Mouse (Mus musculus) heart, adult 2 months (tissue): ENCODE data around the gene Ttc41. TPM values are rescaled to one million over a fixed set of nuclear protein-coding genes. Genes with fewer than 3 reads are reported as not detected.

Experiments used
- DNase-seq, 2 experiments: peaks; one replicate each; pipeline ENCODE4 v3.0.0; 2021
- H3K27ac ChIP-seq: fragments of 200-600 bp; 2 replicates; pipeline ENCODE4 v1.8.1; 2022
- H3K27me3 ChIP-seq: fragments of 200-500 bp; 2 replicates; pipeline ENCODE4 v1.6.1; 2012; ENCODE audit warnings: mild to moderate bottlenecking, low read length, inconsistent platforms, mixed read lengths; ENCODE audit not compliant: control insufficient read depth, insufficient read depth
- H3K36me3 ChIP-seq: fragments of 200-500 bp; 2 replicates; pipeline ENCODE4 v1.6.1; 2012; ENCODE audit warnings: low read length, inconsistent platforms; ENCODE audit not compliant: control insufficient read depth, insufficient read depth
- H3K4me1 ChIP-seq: fragments of 200-500 bp; 2 replicates; pipeline ENCODE4 v1.6.1; 2011; ENCODE audit warnings: low read length; ENCODE audit not compliant: control insufficient read depth, insufficient read depth
- H3K4me3 ChIP-seq: fragments of 200-600 bp; 2 replicates; pipeline ENCODE4 v1.8.1; 2022
- H3K79me2 ChIP-seq: fragments of 200-500 bp; replicated peaks from 2 replicates; pipeline ENCODE4 v1.6.1; 2012; ENCODE audit warnings: mild to moderate bottlenecking, inconsistent platforms, low read length, moderate library complexity, mixed read lengths; ENCODE audit not compliant: control insufficient read depth, insufficient read depth
- H3K9ac ChIP-seq: fragments of 200-500 bp; 2 replicates; pipeline ENCODE4 v1.6.1; 2012; ENCODE audit warnings: low read depth, mild to moderate bottlenecking, control low read depth, inconsistent platforms, low read length, mixed read lengths
- CTCF ChIP-seq: fragments of 200-600 bp; IDR thresholded peaks from 2 replicates; pipeline ENCODE4 v1.8.1; 2022; ENCODE audit warnings: antibody characterized with exemption, mild to moderate bottlenecking, moderate library complexity
- EP300 ChIP-seq: fragments of 200-500 bp; IDR thresholded peaks from 2 replicates; pipeline ENCODE4 v1.6.1; 2011; ENCODE audit warnings: low read depth, low read length, control low read depth; ENCODE audit not compliant: insufficient read depth
- POLR2A ChIP-seq: fragments of 200-500 bp; IDR thresholded peaks from 2 replicates; pipeline ENCODE4 v1.6.1; 2011; ENCODE audit warnings: mild to moderate bottlenecking, low read depth, low read length, control low read depth; ENCODE audit not compliant: insufficient read depth
- WGBS: fragments of 180-500 bp; shearing (Covaris S2); methylation state at CpG from one replicate; pipeline ENCODE4 v1.1.7; 2018; 5-methylcytosine and 5-hydroxymethylcytosine counted together
- intact Hi-C: fragments of 180-260 bp; cut with DNase I; formaldehyde crosslinking; loops from one replicate; pipeline ENCODE4 v1.15.1; 2025
- polyA plus RNA-seq: library from polyadenylated mRNA; depleted of rRNA; stranded (reverse); fragments of >200 nt; gene quantifications from 2 replicates; pipeline ENCODE4 v1.2.3, GENCODE M21; 2012
- total RNA-seq, 2 experiments: library from RNA; stranded (reverse); gene quantifications; 2 replicates each; pipeline ENCODE4 v1.2.3; 2021

Ttc41 gene
- total and polyA plus RNA-seq, 3 experiments, result 1.2 to 2.2 (median 2.1) TPM

DNA sequence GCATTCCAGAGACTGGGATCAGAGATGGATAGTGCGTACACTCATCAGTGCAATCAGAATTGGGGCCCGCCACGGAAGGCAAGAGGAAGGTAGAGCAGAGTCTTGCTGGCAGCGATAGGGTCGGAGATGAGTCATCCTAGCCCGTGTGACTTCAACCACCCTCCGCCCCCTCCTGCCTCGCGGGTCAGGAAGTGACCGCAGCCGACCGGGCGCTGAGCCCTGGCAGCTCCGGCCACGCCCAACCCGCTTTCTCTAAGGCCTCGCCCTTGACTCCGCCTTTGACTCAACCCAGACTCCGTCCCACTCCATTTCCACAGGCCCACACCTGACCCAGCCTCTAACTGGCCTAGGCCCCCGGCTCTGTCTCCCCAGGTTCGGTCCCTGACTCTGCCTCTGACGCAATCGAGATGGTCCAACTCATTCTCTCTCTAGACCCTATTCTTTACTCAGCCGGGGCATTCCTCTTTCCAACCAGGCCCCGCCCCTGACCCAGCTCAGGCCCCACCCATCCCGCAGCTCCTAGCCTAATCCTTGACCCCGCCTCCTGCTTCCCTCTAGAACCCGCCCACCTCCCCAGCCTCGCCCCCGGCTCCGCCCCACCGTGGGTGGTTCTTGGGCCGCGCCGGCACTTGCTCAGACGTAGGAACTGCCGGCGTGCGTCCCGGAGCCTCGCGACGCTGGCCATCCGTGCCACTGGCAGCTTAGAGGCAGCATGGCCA, 72.9 kb downstream of the Ttc41 start, which contains the start of gene Nt5dc3:
Nt5dc3 (plus strand) TSS at position 608 of the 719 bp plus-strand sequence.
- peak; percentile 97 to 99 for DNase-seq
- Histone ChIP-seq H3K79me2 (no peaks in the 10 kb centered on the region), H3K4me1 (peaks cover 6% of the 10 kb centered on the region), H3K36me3 (no peaks in the 10 kb centered on the region), H3K4me3 (peak within 1 kb of the TSS; percentile 70), H3K27me3 (no peaks in the 10 kb centered on the region), H3K9ac (peak within 1 kb of the TSS; percentile 83), H3K27ac (peak within 1 kb of the TSS; percentile 99)
- 1% methylated on average over 44 of the region's 44 CpGs for WGBS
- intact Hi-C loops, result loop anchor here (1.0 to 10.0 kb wide), 3 partner anchors 36 to 196 kb away; no protein-coding TSS in a partner anchor
- TF ChIP-seq CTCF (no peak), EP300 (peak; percentile 78), POLR2A (peak; percentile 93)

- H3K79me2 ChIP-seq, result peaks cover 1% of the 10 kb centered on the region; the same call in 1 of the 2 replicates
- TF ChIP-seq CTCF (peak; percentile 40), POLR2A (no peak), EP300 (no peak)
- H3K27ac ChIP-seq, result peak overlapping the region; percentile 99
- under 1% methylated on average over 56 of the region's 58 CpGs for WGBS
- intact Hi-C loops, result loop anchor here (2.0 to 10.0 kb wide), 2 partner anchors 36 to 196 kb away; no protein-coding TSS in a partner anchor
- peak; percentile 57 to 60 for DNase-seq
- no peaks in the 10 kb centered on the region for H3K27me3 ChIP-seq
- peaks cover 6% of the 10 kb centered on the region for H3K4me1 ChIP-seq
- H3K4me3 ChIP-seq, result peak overlapping the region; percentile 70
- H3K36me3 ChIP-seq, result no peaks in the 10 kb centered on the region
- peak overlapping the region; percentile 83 for H3K9ac ChIP-seq
Observed at GRCm38 (mm10) chr10:86779117-86779755, 73.6 kb downstream of the Ttc41 start.

- Histone ChIP-seq H3K27me3 (no peaks in the 10 kb centered on the region), H3K9ac (peak overlapping the region; percentile 83), H3K27ac (peak overlapping the region; percentile 99), H3K36me3 (no peaks in the 10 kb centered on the region), H3K79me2 (peaks cover 1% of the 10 kb centered on the region; the same call in 1 of the 2 replicates), H3K4me1 (peaks cover 6% of the 10 kb centered on the region), H3K4me3 (peak overlapping the region; percentile 70)
- WGBS, result 16% methylated on average over 12 of the region's 12 CpGs
- no peak for TF ChIP-seq EP300
- no peak for TF ChIP-seq POLR2A
- TF ChIP-seq CTCF, result no peak
- DNase-seq, result peak in 1 of 2 experiments; percentile 22
- intact Hi-C loops, result loop anchor here (2.0 to 10.0 kb wide), 2 partner anchors 35 to 195 kb away; no protein-coding TSS in a partner anchor
Observed at GRCm38 (mm10) chr10:86779816-86780500, 74.3 kb downstream of the Ttc41 start.

DNA sequence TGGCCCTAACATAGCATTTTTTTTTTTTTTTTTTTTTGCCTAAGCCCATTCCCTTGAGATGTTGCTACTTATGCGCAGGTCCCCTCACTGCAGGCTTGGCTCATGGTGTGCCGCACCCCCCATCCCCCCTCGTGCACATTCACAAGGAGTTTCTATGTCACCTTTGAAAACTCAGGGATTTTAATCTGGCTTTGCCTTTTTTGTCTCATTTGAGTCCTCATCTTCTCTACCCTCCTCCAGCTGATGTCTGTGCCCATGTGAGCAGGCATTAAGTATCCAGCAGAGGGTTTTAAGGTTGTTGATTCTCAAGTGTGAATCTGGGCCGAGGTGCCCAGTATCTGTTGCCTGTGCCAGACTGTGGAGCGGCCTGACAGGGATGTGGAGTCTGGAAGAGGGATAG, 76.0 kb downstream of the Ttc41 start:
- WGBS, result 61% methylated on average over 5 of the region's 5 CpGs
- intact Hi-C loops, result no loop called here
- Histone ChIP-seq H3K79me2 (peaks cover 5% of the 10 kb centered on the region), H3K9ac (no peak overlapping the region), H3K4me3 (no peak overlapping the region), H3K36me3 (no peaks in the 10 kb centered on the region), H3K27ac (no peak overlapping the region), H3K27me3 (no peaks in the 10 kb centered on the region), H3K4me1 (peaks cover 9% of the 10 kb centered on the region)
- TF ChIP-seq POLR2A (no peak), EP300 (no peak), CTCF (no peak)
- no peak for DNase-seq

DNA sequence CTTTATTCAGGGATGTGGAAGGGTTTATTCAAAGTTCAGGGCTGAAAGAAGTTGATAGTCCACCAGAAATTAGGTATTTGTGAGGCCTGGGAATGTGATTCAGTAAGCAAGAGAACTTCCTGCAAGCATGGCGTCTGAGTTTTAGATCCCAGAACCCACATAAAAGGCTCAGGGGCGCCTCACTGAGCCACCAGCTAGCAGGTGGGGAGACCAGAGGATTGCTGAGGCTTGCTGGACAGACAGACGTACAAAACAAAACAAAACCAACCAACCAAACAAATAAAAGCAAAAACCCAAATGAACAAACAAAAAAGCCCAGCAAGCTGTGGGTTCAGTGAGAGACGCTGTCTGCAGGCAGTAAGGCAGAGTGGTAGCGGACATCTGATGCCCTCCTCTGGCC, 77.0 kb downstream of the Ttc41 start:
- Histone ChIP-seq H3K9ac (no peak overlapping the region), H3K4me1 (peaks cover 7% of the 10 kb centered on the region), H3K4me3 (no peak overlapping the region), H3K79me2 (peaks cover 7% of the 10 kb centered on the region), H3K27ac (no peak overlapping the region), H3K27me3 (no peaks in the 10 kb centered on the region), H3K36me3 (no peaks in the 10 kb centered on the region)
- intact Hi-C loops, result no loop called here
- WGBS, result 72% methylated on average over 5 of the region's 5 CpGs
- no peak for DNase-seq
- TF ChIP-seq EP300 (no peak), CTCF (no peak), POLR2A (no peak)
